Mouse (Mus musculus) inflammation-experienced regulatory T-cells, adult 6 months (primary cell): ENCODE measurements around the gene Gm11555. TPM values are rescaled to one million over a fixed set of nuclear protein-coding genes. Genes with fewer than 3 reads are reported as not detected.

Experiments
- polyA plus RNA-seq, 3 experiments: library from polyadenylated mRNA; unstranded; fragments of 100-300 nt; shearing (Covaris generic); gene quantifications; one replicate each; pipeline ENCODE4 v1.2.1; 2017

Gm11555 gene
- polyA plus RNA-seq, 3 experiments from 2014 or later: not detected

Other genes with a start within 250 kb of the Gm11555 start
- not detected for gene Krt12, start 228.0 kb downstream of the Gm11555 start, polyA plus RNA-seq
- not detected for gene Krt20, start 212.1 kb downstream of the Gm11555 start, polyA plus RNA-seq
- gene Krt23, start 157.1 kb downstream of the Gm11555 start, polyA plus RNA-seq: not detected
- not detected for gene Krt39, start 128.9 kb downstream of the Gm11555 start, polyA plus RNA-seq
- not detected for gene Krt40, start 107.1 kb downstream of the Gm11555 start, polyA plus RNA-seq
- gene Krtap3-3, start 99.4 kb downstream of the Gm11555 start, polyA plus RNA-seq: not detected
- gene Krtap3-2, start 93.4 kb downstream of the Gm11555 start, polyA plus RNA-seq: not detected
- not detected for gene Gm11939, start 90.8 kb downstream of the Gm11555 start, polyA plus RNA-seq
- gene Krtap3-1, start 83.6 kb downstream of the Gm11555 start, polyA plus RNA-seq: not detected
- not detected for gene Krtap1-5, start 69.2 kb downstream of the Gm11555 start, polyA plus RNA-seq
- gene Krtap1-4, start 66.6 kb downstream of the Gm11555 start, polyA plus RNA-seq: not detected
- not detected for gene Krtap1-3, start 58.9 kb downstream of the Gm11555 start, polyA plus RNA-seq
- not detected for gene Krtap9-3, start 52.1 kb downstream of the Gm11555 start, polyA plus RNA-seq
- gene Gm11938, start 46.9 kb downstream of the Gm11555 start, polyA plus RNA-seq: not detected
- gene Gm11937, start 40.0 kb downstream of the Gm11555 start, polyA plus RNA-seq: not detected
- gene Krtap2-4, start 35.4 kb downstream of the Gm11555 start, polyA plus RNA-seq: not detected
- not detected for gene Gm11562, start 29.8 kb downstream of the Gm11555 start, polyA plus RNA-seq
- not detected for gene Krtap4-1, start 22.0 kb downstream of the Gm11555 start, polyA plus RNA-seq
- gene Krtap4-2, start 15.2 kb downstream of the Gm11555 start, polyA plus RNA-seq: not detected
- gene Krtap4-7, start 6.1 kb downstream of the Gm11555 start, polyA plus RNA-seq: not detected
- gene Gm11563, start 8.7 kb upstream of the Gm11555 start, polyA plus RNA-seq: not detected
- not detected for gene Krtap4-6, start 15.7 kb upstream of the Gm11555 start, polyA plus RNA-seq
- not detected for gene Gm14190, start 40.5 kb upstream of the Gm11555 start, polyA plus RNA-seq
- gene Gm14180, start 84.1 kb upstream of the Gm11555 start, polyA plus RNA-seq: not detected
- gene Gm11595, start 122.7 kb upstream of the Gm11555 start, polyA plus RNA-seq: not detected
- not detected for gene Krtap4-8, start 130.5 kb upstream of the Gm11555 start, polyA plus RNA-seq
- not detected for gene Krtap4-9, start 135.0 kb upstream of the Gm11555 start, polyA plus RNA-seq
- gene Gm11596, start 143.2 kb upstream of the Gm11555 start, polyA plus RNA-seq: not detected
- gene Gm11569, start 148.7 kb upstream of the Gm11555 start, polyA plus RNA-seq: not detected
- not detected for gene Gm11554, start 154.2 kb upstream of the Gm11555 start, polyA plus RNA-seq
- gene Krtap4-13, start 159.7 kb upstream of the Gm11555 start, polyA plus RNA-seq: not detected
- gene Gm11564, start 165.4 kb upstream of the Gm11555 start, polyA plus RNA-seq: not detected
- gene 2300003K06Rik, start 187.8 kb upstream of the Gm11555 start, polyA plus RNA-seq: not detected
- not detected for gene Krtap4-16, start 201.4 kb upstream of the Gm11555 start, polyA plus RNA-seq
- gene Gm11568, start 207.7 kb upstream of the Gm11555 start, polyA plus RNA-seq: not detected
- not detected for gene Gm11559, start 214.2 kb upstream of the Gm11555 start, polyA plus RNA-seq
- gene Krtap9-1, start 223.2 kb upstream of the Gm11555 start, polyA plus RNA-seq: not detected
- not detected for gene Gm11567, start 229.0 kb upstream of the Gm11555 start, polyA plus RNA-seq